In genomic region chr13:106947583-106947982, GRCm38 (mm10) we compare ENCODE assay signal across 8 mouse cellular contexts. TPM values are rescaled to one million over a fixed set of nuclear protein-coding genes. Genes with fewer than 3 reads are reported as not detected.
DNase-seq lines count a peak whose midpoint lies in the region; ATAC-seq and TF ChIP-seq lines count a peak whose summit lies in the region.

No protein-coding gene starts in this region.

- DNase-seq in cerebellum, adult 2 months: no peak
- DNase-seq in cerebellum, adult 9-11 months: no peak
- DNase-seq in spleen, adult 2 months (ENCODE audit: low read depth in 1 of 2, low spot score in 2 of 2): no peak
- DNase-seq in spleen, adult 12 weeks (ENCODE audit: low spot score): no peak
- DNase-seq in liver, embryonic 11.5 days (ENCODE audit: low spot score): no peak
- DNase-seq in stomach, postnatal 0 days (ENCODE audit: low spot score): no peak

- no peak for TF ChIP-seq EP300 in stomach, postnatal 0 days (optimal IDR thresholded peaks at IDR 0.05)

- no peaks in the 10 kb centered on the region for H3K27me3 ChIP-seq in cerebellum, adult 2 months (ENCODE audit: control insufficient read depth, insufficient read depth, low read length)
- H3K27me3 ChIP-seq in spleen, adult 2 months (ENCODE audit: control insufficient read depth, insufficient read depth, low read length): no peaks in the 10 kb centered on the region
- H3K27me3 ChIP-seq in liver, embryonic 11.5 days (replicated peaks; ENCODE audit: control insufficient read depth, insufficient read depth, low read length): no peaks in the 10 kb centered on the region
- no peaks in the 10 kb centered on the region for H3K27me3 ChIP-seq in stomach, postnatal 0 days (ENCODE audit: control insufficient read depth, insufficient read depth, low read length)

- H3K36me3 ChIP-seq in spleen, adult 2 months (ENCODE audit: control insufficient read depth, insufficient read depth, low read length): peaks cover 13% of the 10 kb centered on the region
- H3K36me3 ChIP-seq in liver, embryonic 11.5 days (ENCODE audit: control insufficient read depth, insufficient read depth, low read length): peaks cover 15% of the 10 kb centered on the region; the same call in 1 of the 2 replicates
- peaks cover 9% of the 10 kb centered on the region for H3K36me3 ChIP-seq in stomach, postnatal 0 days (ENCODE audit: control insufficient read depth, insufficient read depth, low read length)

- no peak for ATAC-seq in liver, embryonic 11.5 days (replicated peaks; ENCODE audit: low FRiP score)
- ATAC-seq in stomach, postnatal 0 days (ENCODE audit: low FRiP score, low TSS enrichment): no peak
- no peak for ATAC-seq in cerebellum, adult (ENCODE audit: insufficient number of reproducible peaks, low FRiP score, low TSS enrichment)
- ATAC-seq in erythroid progenitor cell, adult 5-6 weeks (replicated peaks; ENCODE audit: low FRiP score, poor library complexity, severe bottlenecking): no peak

- peaks cover 9% of the 10 kb centered on the region; the same call in 1 of the 2 replicates for H3K4me1 ChIP-seq in cerebellum, adult 2 months (ENCODE audit: control insufficient read depth, insufficient read depth, low read length)
- no peaks in the 10 kb centered on the region for H3K4me1 ChIP-seq in spleen, adult 2 months (ENCODE audit: control insufficient read depth, insufficient read depth, insufficient read length)
- H3K4me1 ChIP-seq in liver, embryonic 11.5 days (replicated peaks; ENCODE audit: control insufficient read depth, insufficient read depth, low read length): peaks cover 9% of the 10 kb centered on the region
- peaks cover 7% of the 10 kb centered on the region; the same call in 1 of the 2 replicates for H3K4me1 ChIP-seq in stomach, postnatal 0 days (replicated peaks; ENCODE audit: control insufficient read depth, insufficient read depth)

- H3K27ac ChIP-seq in cerebellum, adult 2 months (ENCODE audit: insufficient read depth, low read length): no peak overlapping the region
- no peak overlapping the region for H3K27ac ChIP-seq in spleen, adult 2 months (ENCODE audit: insufficient read depth, low read length)
- H3K27ac ChIP-seq in liver, embryonic 11.5 days (ENCODE audit: low read depth, low read length): no peak overlapping the region
- H3K27ac ChIP-seq in stomach, postnatal 0 days (replicated peaks): peak overlapping the region; percentile 87; the same call in 1 of the 2 replicates

- TF ChIP-seq POLR2A in cerebellum, adult 2 months (IDR thresholded peaks at IDR 0.05; ENCODE audit: borderline replicate concordance, insufficient read depth, low read length): no peak
- no peak for TF ChIP-seq POLR2A in spleen, adult 2 months (IDR thresholded peaks at IDR 0.05; ENCODE audit: low read depth, low read length)

- H3K9me3 ChIP-seq in liver, embryonic 11.5 days (ENCODE audit: control insufficient read depth, low read length): no peaks in the 10 kb centered on the region
- no peaks in the 10 kb centered on the region for H3K9me3 ChIP-seq in stomach, postnatal 0 days (ENCODE audit: control insufficient read depth, low read length)

- TF ChIP-seq CTCF in cerebellum, adult 2 months (IDR thresholded peaks at IDR 0.05; ENCODE audit: borderline replicate concordance, insufficient read depth, low read depth, low read length): no peak
- TF ChIP-seq CTCF in spleen, adult 2 months (IDR thresholded peaks at IDR 0.05; ENCODE audit: extremely low read depth, insufficient read depth, insufficient read length, insufficient replicate concordance): no peak
- TF ChIP-seq CTCF in stomach, postnatal 0 days (IDR thresholded peaks at IDR 0.05; ENCODE audit: low read depth): no peak

- peak overlapping the region; percentile 84 for H3K4me2 ChIP-seq in liver, embryonic 11.5 days
- peak overlapping the region; percentile 65 for H3K4me2 ChIP-seq in stomach, postnatal 0 days (replicated peaks; ENCODE audit: low read depth)

- 2% methylated on average over 6 of the region's 6 CpGs for WGBS in cerebellum, adult 2 months
- 4% methylated on average over 6 of the region's 6 CpGs for WGBS in spleen, adult 2 months
- WGBS in liver, embryonic 11.5 days: 2% methylated on average over 6 of the region's 6 CpGs
- WGBS in stomach, postnatal 0 days: 4% methylated on average over 6 of the region's 6 CpGs

- H3K9ac ChIP-seq in liver, embryonic 11.5 days (ENCODE audit: low read depth, low read length): peak overlapping the region; percentile 83
- H3K9ac ChIP-seq in stomach, postnatal 0 days (ENCODE audit: low read length): peak overlapping the region; percentile 94

- peak overlapping the region; percentile 69 for H3K4me3 ChIP-seq in cerebellum, adult 2 months (replicated peaks; ENCODE audit: insufficient read depth, low read depth, low read length)
- H3K4me3 ChIP-seq in spleen, adult 2 months (ENCODE audit: extremely low read depth, insufficient read depth, insufficient read length): peak overlapping the region; percentile 91
- H3K4me3 ChIP-seq in liver, embryonic 11.5 days (ENCODE audit: low read depth, low read length): peak overlapping the region; percentile 79
- H3K4me3 ChIP-seq in stomach, postnatal 0 days (ENCODE audit: low read depth, low read length): peak overlapping the region; percentile 97

RNA-seq across cellular contexts. Expression of gene Dimt1, which starts 0.7 kb away (rescaled TPM):
- 19.3 and 23.5 TPM in 2 replicates for polyA plus RNA-seq in cerebellum, adult 2 months (2012; rRNA removed)
- polyA plus RNA-seq in spleen, adult 2 months (2012; rRNA removed): 2.7 and 4.6 TPM in 2 replicates
- 47.2 and 51.1 TPM in 2 replicates for polyA plus RNA-seq in liver, embryonic 11.5 days (2014; fragmentation: Nextera tagmentation; extraction: Ambion mirVana)
- 17.3 and 18.2 TPM in 2 replicates for polyA plus RNA-seq in stomach, postnatal 0 days (2015; fragmentation: Nextera tagmentation; extraction: Ambion mirVana)
- total RNA-seq in erythroid progenitor cell, adult 5-6 weeks (2015; ENCODE audit: low replicate concordance): 6.5 and 9.2 TPM in 2 replicates
- total RNA-seq in erythroid progenitor cell, adult 5-6 weeks (2017; ENCODE audit: low replicate concordance): 4.2 and 6.7 TPM in 2 replicates

RNA-seq across cellular contexts. Expression of gene Ipo11, which starts 10.8 kb away (rescaled TPM):
- polyA plus RNA-seq in cerebellum, adult 2 months (2012; rRNA removed): 31.5 and 31.8 TPM in 2 replicates
- 12.6 and 13.3 TPM in 2 replicates for polyA plus RNA-seq in spleen, adult 2 months (2012; rRNA removed)
- 82.3 and 93.3 TPM in 2 replicates for polyA plus RNA-seq in liver, embryonic 11.5 days (2014; fragmentation: Nextera tagmentation; extraction: Ambion mirVana)
- polyA plus RNA-seq in stomach, postnatal 0 days (2015; fragmentation: Nextera tagmentation; extraction: Ambion mirVana): 13.8 and 14.3 TPM in 2 replicates
- 35.0 and 48.6 TPM in 2 replicates for total RNA-seq in erythroid progenitor cell, adult 5-6 weeks (2015; ENCODE audit: low replicate concordance)
- total RNA-seq in erythroid progenitor cell, adult 5-6 weeks (2017; ENCODE audit: low replicate concordance): 50.1 and 69.7 TPM in 2 replicates
